Mouse (Mus musculus) erythroblast, adult 5-6 weeks (primary cell): Measurements from ENCODE around the gene Rcor1. TPM values are rescaled to one million over a fixed set of nuclear protein-coding genes. Genes with fewer than 3 reads are reported as not detected.

Experiments
- ATAC-seq: replicated peaks from 2 replicates; pipeline ENCODE4 v1.8.0; 2016; ENCODE audit warnings: moderate number of reproducible peaks, mild to moderate bottlenecking, moderate TSS enrichment, inconsistent platforms; ENCODE audit not compliant: poor library complexity, low FRiP score, severe bottlenecking
- total RNA-seq, 2 experiments: library from RNA; stranded (forward) in 1 of 2; stranded (reverse) in 1 of 2; fragments of 150-400 nt in 1 of 2; fragments of 200-764, 138-1000 nt in 1 of 2; gene quantifications; 2 replicates each; pipeline versions ENCODE4 v1.2.3 to v1.2.4; 2015 to 2017; ENCODE audit warnings: low replicate concordance in 2 of 2

The Rcor1 gene
- total RNA-seq, 2 experiments from 2014 or later, result 18.0 to 26.9 TPM

DNA sequence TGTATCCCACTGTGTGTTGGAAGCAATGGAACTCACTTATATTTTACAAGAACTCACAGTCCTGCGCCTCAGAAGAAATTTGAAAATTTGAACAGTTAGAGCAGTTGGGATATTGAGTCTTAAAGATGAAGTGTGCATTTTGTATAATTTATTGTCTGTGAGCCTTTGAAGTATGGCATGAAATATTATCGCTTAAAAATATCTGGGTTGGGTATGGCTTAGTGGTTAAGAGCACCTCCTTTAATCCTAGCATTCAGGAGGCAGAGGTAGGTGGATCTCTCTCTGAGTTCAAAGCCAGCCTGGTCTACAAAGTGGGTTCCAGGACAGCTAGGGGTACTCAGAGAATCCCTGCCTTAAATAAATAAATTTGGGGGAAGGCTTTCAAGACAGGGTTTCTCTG, 20.1 kb upstream of the Rcor1 start:
- no peak for ATAC-seq

- no peak for ATAC-seq
Measured at GRCm38 (mm10) chr12:111021138-111021537, 18.0 kb upstream of the Rcor1 start.

- ATAC-seq, result no peak
Measured at GRCm38 (mm10) chr12:111021577-111021976, 17.6 kb upstream of the Rcor1 start.

- ATAC-seq, result peak; percentile 81
Measured at GRCm38 (mm10) chr12:111028176-111029167, 10.7 kb upstream of the Rcor1 start.

DNA sequence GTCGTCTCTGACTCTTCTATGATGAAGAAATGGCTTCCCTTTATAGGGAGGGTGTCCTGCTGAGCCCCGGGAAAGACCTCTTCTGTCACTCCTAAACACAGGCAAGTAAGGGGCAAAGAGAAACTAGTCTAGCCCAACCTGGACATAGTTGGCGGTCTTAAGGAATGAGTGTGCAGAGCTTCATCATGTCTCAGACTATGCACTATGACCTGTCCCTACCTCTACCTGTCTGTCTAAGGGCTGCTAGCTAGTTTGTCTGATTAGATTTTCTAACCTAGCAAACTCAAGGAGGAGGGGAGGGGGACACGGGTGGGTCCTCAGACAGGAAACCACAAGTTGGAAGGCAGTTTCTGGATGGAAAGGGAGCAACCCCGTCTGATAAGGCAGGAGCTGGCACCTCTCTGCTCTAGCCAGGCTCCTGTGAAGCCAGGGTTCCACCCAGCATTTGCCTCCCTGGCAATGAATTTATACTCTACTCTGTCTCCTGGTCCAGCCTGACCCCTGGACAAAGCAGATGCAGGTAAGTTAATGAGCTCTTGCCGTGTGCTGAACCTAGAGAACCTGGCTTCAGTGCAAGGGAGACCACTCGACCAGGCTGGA, 9.8 kb upstream of the Rcor1 start:
- ATAC-seq, result peak; percentile 53

- no peak for ATAC-seq
Measured at GRCm38 (mm10) chr12:111032839-111033238, 6.3 kb upstream of the Rcor1 start.

GRCm38 (mm10) chr12:111035182-111035824, 3.8 kb upstream of the Rcor1 start:
- no peak for ATAC-seq

DNA sequence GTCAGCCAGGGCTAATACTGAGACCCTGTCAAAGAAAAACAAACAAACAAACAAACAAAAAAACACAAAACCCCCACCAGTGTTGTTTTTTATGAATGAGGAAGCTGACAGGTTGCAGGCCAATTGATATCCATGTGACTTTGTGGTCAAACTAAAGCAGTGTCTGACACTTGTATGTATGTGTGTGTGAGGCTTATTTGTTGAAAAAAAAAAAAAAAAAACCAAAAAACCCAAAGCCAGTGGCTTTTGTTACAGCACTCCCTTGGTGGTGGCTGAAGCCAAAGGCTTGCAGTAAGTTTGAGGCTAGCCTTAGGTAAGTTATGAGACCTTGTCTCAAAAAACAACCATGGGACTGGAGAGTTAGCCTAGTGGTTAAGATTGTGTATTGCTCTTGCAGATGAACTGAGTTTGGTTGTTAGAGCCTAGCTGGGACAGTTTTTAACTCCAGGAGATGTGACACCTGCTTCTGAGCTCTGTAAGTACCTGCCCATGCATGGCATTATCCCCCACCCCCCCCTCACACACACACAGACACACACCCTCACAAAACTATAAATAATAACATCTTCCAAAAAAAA, 2.9 kb upstream of the Rcor1 start:
- ATAC-seq, result no peak

DNA sequence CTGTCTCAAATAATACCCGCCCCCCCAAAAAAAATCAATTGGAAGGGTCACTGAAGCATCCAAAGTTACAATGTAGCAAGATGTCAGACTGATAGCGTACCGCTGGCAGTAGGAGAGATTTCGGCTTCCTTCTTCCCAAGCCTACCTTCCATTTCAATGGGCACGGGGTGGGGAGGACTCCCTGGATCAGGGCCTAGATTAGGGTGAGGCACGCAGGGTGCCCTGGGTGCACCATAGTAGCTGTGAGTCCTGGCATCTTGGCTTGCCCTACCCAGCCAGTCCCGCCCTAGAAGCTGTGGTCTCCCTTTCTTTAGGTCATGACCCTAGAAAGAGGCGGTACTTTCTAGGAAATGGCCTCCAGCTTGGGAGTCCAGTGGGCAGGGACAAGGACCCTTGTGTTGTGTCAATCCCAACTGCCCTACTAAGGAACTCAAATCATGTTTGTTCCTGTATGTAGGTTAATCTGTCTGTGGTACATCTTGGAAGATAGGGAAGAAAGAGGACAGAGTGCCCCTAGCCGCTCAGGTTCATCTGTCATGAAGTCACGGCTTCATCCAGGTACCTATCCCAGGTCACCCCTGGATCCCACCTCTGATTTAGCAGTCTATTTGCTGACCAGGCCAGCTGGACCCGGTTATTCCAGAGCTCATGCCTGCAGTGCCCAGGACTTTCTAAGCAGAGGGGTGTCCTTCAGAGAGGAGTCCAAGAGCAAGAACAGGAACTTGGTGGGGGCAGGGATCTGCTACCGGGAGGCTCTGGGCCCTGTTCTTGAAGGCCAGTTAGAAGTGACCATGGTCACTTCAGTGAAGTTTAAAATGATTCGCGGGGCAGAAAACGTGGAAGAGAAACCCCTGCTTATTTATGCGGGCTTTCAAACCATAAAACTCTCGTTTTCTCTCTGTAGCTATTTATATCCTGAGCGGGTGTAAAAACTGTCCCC, 1.6 kb upstream of the Rcor1 start:
- no peak for ATAC-seq

- ATAC-seq, result peak; percentile 44
Measured at GRCm38 (mm10) chr12:111038231-111038975, 748 bp upstream of the Rcor1 start.

- no peak for ATAC-seq
Measured at GRCm38 (mm10) chr12:111039771-111040530, 800 bp downstream of the Rcor1 start.

GRCm38 (mm10) chr12:111040531-111040860, 1.3 kb downstream of the Rcor1 start:
- ATAC-seq, result no peak

DNA sequence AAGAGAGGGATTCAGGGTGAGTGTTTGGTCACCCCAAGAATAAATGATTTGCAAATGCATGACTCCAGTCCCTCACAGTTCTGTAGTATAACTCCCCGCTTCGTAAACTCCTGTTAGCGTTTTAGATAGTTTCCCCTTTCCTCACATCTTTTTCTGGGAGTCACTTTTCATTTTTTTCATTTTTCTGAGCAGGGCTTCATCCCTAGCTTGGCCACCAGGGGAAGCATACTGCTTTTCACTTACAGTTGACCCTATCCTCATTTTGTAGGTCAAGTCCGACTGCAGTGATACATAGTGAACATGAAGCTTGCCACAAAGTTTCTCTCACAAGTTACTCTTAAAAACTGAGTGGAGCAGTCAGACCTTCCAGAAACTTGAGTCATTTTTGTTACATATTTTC, 2.0 kb downstream of the Rcor1 start:
- ATAC-seq, result 0 out of 2 replicates have a peak, but pooled peaks have one; percentile 15

GRCm38 (mm10) chr12:111042365-111042764, 3.2 kb downstream of the Rcor1 start:
- ATAC-seq, result no peak

DNA sequence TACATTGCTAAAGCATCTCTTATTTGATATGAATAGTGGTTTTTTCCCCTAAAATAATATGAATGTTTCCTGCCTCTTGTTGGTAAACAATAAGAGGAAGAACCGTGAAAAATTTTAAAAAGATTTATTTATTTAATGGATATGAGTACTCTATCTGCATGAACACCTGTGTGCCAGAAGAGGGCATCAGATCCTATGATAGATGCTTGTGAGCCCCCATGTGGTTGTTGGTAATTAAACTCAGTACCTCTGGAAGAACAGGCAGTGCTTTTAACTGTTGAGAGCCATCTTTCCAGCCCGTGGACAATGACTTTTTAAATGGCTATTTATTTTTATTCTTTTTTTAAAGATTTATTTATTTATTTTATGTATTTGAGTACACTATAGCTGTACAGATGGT, 5.7 kb downstream of the Rcor1 start:
- ATAC-seq, result no peak

DNA sequence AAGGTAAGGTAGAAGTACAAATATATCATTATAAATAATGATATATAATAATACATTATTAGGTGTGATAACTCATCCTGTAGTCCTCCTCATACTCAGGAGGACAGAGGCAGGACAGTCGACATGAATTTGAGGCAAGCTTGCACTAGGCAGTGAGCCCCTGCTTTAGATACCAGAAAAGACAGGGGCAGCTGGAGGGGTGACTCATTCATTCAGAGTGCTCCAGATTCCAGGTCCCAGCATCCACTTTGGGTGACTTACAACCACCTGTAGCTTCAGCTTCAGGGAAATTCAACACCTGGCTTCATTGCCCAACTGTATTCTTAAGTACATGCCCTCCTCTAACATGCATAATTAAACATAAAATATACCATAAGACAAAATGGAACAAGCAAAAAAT, 7.7 kb downstream of the Rcor1 start:
- ATAC-seq, result no peak

- no peak for ATAC-seq
Measured at GRCm38 (mm10) chr12:111048201-111048600, 9.1 kb downstream of the Rcor1 start.

- ATAC-seq, result no peak
Measured at GRCm38 (mm10) chr12:111050256-111050655, 11.1 kb downstream of the Rcor1 start.
